Mouse (Mus musculus): Measurements from ENCODE around the gene Ager.

Gene Ager

DNA sequence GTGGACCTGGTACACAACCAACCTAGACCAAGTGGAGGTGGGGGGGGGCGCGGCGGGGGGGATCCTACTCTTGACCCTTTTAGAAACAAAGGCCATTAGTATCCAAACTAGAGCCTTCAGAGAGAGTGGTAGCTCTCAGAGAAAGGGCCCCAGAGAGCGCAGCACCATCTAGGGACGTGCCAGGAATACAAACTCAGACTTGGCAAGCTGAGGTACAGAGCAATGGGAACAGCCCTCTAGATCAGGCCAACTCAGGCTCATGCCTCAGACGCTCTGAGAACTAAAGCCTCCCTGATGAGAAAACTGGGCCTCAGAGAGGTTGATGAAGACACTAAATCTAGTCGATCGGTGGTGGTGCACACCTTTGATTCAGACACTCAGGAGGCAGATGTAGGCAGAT is 12.5 kb upstream of the Ager start:
- DNase-seq (ENCODE audit: low spot score in 2 of 2): no peak

DNA sequence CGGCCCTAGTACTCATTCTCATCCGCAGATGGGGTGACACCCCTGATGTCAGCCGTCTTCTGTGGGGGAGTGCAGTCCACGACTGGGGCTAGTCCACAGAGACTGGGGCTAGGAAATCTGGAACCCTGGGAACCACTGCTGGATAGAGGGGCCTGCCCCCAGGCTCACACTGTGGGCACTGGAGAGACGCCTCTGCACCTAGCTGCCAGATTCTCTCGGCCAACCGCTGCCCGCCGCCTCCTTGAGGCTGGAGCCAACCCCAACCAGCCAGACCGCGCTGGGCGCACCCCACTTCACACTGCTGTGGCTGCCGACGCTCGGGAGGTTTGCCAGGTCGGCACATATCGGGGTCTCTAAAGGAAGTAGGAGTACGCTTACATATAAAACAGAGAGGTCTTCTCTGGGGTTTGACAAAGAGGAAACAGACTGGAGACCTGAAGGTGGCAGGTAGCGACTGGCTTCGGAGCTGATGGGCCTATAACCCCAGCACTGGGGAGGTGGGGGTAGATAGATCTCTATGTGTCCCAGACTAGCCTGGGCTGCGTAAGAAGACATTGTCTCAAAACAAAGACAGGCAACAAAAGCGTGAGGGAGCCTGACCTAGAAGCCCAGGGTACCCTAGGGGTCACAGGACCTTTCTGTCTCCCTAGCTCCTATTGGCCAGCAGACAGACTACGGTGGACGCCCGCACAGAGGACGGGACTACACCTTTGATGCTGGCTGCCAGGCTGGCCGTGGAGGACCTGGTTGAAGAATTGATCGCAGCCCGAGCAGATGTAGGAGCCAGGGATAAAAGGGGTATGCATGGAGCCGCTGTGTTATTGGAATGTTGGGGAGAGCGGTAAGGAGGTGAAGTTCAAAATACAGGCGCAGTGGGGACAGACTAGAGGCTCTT is 11.5 kb upstream of the Ager start:
- no peak for DNase-seq (ENCODE audit: low spot score in 2 of 2)

DNA sequence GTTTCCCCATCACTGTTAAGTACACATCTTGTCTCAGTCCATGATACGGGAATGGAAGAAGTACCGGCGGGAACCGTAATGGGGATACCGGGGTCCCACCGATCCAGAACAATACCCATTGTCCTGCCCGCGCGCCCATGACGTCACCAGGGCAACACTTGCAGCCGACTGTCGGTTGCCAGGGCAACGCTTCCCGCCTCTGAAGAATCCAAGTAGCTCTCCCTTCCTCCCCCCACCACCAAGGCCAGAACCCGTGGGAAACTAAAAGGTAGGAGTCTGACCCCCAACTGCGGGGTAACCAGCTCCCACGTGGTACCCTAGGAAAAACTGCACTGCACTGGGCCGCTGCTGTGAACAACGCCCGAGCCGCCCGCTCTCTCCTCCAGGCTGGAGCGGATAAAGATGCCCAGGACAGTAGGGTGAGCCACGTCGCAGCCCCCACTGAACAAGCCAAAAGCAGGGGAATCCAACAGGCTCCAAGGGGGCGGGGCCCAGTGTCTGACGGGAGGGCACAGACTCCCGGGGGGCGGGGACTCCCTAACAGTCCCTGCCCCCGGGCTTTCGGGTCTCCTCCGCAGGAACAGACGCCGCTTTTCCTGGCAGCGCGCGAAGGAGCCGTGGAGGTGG is 10.8 kb upstream of the Ager start:
- DNase-seq (ENCODE audit: low spot score in 2 of 2): peak in 1 of 2 experiments; percentile 90

DNA sequence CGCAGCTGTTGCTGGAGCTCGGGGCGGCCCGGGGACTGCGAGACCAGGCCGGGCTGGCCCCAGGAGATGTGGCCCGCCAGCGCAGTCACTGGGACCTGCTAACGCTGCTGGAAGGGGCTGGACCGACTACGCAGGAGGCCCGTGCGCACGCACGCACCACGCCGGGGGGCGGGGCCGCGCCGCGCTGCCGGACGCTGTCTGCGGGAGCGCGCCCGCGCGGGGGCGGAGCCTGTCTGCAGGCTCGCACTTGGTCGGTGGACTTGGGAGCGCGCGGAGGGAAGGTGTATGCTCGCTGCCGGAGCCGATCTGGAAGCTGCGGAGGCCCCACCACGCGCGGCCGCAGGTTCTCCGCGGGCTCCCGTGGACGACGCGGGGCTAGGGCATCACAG is 10.2 kb upstream of the Ager start:
- peak; percentile 96 to 98 for DNase-seq (ENCODE audit: low spot score in 2 of 2)

DNA sequence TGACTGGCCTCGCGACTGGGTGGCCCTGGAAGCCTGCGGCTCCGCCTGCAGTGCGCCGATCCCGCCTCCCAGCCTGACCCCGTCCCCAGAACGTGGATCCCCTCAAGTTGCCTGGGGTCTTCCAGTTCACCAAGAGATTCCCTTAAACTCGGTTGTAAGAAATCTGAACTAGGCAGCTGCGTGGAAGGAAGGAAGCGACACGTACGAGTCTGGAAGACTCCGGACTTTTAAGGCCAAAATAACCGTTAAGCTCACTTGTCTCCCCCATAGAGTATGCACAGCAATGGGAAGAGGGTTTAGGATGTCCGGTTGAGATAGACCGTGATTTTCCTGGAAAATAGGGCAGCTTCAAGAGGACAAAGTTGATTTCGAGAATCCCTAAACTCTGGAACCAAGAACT is 9.8 kb upstream of the Ager start:
- DNase-seq (ENCODE audit: low spot score in 2 of 2): no peak

DNA sequence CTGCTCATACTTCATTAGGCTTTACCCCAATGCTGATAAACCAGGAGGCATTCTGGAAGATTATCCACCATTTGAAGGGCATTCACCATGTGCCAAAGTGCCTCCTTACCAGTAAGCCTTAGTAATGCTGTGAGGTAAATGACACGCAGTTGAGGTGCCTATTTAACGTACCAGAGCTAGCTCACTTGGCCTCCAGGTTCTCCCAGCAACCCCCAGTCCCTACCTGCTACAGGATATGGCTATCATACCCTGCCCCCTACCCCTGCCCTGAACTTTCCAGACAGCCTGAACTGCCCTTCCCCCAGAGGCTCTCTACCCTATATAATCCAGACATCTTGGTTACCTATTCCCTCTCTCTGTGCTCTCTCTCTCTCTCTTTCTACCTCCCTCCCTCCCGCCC is 8.9 kb upstream of the Ager start:
- DNase-seq (ENCODE audit: low spot score in 2 of 2): no peak

DNA sequence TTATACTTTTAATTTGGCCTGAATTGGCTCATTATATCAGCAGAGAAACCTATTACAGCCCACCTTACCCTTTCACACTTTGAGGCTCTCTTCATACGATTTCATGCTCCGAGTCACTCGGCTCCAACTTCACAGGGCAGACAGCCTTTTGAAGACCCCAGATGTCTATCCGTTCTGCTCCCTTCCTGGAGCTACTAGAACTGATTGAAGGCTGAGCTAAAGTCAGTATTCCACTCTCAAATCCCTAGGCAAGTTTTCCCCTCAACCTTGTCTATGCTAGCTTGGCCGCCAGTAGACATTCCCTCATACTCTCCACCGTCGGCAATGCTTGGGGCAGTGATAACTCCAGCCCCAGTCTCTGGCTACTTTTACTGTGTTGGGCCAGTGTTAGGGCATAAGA is 8.5 kb upstream of the Ager start:
- DNase-seq (ENCODE audit: low spot score in 2 of 2): no peak

DNA sequence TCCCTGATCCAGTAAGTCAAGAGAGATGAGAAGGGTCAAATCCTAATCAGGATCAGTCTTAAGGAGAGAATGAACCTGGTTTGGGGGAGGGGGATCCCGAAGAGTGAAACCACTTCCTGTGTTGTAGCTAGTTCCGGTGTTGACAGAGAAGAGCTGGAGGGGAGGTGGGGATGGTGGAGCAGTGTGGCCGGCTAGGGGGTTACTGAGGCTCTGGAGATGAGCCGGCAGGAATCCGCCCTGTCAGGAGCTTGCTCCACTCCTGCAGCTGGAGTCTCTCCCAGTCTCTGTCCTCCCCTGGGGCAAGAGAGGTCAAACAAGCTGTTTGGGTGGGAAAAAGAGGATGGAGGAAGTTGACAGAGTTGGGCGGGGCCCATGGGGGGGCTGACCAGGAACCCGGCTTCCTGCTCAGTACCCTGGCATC is 8.0 kb upstream of the Ager start, which contains the start of gene Gpsm3:
TSS of gene Gpsm3 (plus strand) at position 126 of the 421 bp plus-strand sequence.
- peak; percentile 60 to 64 for DNase-seq (ENCODE audit: low spot score in 2 of 2)

DNA sequence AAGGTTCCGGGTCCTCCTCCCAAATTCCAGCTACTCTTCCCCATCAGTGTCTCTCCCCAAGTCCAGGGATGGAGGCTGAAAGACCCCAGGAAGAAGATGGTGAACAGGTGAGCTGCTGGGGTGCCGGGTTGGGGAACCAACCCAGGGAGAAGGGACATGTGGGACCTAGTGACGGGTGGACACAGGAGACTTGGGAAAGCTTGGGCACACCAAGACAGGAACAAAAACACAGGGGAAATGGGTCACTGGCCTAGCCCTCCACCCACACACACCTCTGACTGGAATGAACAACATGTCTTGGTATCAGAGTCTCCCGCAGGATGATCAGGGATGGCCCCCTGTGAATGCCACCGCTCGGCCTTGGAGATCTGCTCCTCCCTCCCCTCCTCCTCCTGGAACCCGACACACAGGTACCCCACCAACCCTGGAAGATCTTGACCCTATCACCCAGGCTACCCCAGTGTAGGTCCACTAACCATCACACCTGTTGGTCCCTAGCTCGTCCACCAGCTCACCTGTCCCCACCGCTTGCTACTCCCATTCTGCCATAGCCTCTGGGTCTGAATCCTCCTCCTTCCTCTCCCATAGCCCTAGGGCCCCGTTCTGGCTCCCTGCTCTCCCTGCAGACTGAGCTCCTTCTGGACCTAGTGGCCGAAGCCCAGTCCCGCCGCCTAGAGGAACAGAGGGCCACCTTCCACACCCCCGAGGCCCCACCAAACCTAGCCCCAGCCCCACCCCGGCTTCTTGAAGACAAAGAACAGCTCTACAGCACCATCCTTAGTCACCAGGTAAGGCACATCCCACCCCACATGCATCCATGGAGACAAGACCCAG is 7.3 kb upstream of the Ager start:
- DNase-seq (ENCODE audit: low spot score in 2 of 2): peak in 1 of 2 experiments; percentile 36

DNA sequence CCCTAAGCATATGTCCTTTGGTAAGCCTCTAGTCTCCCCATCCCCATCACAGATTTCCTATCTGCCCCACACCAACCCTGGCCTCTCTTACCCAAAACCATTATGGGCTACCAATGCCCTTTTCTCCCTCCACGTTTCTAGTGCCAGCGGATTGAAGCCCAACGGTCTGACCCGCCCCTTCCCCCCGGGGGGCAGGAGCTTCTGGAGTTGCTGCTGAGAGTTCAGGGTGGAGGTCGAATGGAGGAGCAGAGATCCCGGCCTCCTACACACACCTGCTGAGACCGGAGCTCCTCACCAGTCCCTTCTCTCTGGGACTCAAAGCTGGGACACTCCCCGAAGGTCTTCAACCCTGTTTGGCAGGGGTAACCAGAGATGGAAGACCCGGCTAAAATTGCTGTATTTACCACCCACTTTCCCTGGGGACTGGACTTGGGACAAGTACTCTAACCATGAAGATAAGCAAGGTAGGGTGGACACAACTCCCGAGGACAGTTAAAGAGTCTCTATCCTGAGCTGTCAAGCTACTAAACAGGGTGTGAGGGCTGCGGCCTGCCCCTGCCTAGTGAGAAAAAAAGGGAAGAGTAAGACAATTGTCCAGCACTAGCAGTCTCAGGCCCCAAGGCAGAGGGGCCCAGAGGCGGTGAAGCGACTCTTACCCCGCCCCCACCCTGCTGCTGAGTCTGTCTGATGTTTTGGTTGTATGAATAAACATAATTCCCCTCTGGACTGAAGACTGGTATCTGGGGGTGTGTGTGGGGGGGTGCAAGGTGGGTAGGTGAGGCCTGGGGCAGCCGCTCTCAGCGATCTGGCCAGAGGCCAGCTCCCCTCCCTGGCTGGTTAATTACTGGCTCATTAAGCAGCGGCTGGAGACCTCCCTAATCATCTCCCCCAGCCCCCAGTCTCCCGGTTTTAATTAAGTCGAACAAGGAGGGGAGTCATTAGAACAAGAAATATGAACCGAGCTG is 6.4 kb upstream of the Ager start, which contains the start of gene Pbx2:
TSS of gene Pbx2 (plus strand) at position 238 of the 965 bp plus-strand sequence.
- DNase-seq (ENCODE audit: low spot score in 2 of 2): peak; percentile 50 to 53

DNA sequence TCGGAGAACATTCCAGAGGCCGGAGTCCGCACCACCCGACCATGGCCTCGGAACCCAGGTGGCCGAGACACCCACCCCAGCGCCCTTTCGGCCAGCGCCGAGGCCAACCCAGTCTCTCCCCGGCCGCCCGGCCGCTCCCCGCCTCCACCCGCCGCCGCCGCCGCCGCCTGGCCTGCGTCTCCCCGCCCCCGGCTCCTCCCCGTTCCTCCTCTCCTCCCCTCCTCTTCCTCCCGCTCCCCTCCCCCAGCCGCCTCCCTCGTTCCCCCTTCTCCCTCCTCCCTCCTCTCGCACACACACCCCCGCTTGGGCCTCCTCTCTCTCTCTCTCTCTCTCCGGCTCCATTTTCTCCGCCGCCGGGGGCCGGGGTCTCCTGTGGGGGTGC is 5.7 kb upstream of the Ager start:
- peak; percentile 78 to 94 for DNase-seq (ENCODE audit: low spot score in 2 of 2)

DNA sequence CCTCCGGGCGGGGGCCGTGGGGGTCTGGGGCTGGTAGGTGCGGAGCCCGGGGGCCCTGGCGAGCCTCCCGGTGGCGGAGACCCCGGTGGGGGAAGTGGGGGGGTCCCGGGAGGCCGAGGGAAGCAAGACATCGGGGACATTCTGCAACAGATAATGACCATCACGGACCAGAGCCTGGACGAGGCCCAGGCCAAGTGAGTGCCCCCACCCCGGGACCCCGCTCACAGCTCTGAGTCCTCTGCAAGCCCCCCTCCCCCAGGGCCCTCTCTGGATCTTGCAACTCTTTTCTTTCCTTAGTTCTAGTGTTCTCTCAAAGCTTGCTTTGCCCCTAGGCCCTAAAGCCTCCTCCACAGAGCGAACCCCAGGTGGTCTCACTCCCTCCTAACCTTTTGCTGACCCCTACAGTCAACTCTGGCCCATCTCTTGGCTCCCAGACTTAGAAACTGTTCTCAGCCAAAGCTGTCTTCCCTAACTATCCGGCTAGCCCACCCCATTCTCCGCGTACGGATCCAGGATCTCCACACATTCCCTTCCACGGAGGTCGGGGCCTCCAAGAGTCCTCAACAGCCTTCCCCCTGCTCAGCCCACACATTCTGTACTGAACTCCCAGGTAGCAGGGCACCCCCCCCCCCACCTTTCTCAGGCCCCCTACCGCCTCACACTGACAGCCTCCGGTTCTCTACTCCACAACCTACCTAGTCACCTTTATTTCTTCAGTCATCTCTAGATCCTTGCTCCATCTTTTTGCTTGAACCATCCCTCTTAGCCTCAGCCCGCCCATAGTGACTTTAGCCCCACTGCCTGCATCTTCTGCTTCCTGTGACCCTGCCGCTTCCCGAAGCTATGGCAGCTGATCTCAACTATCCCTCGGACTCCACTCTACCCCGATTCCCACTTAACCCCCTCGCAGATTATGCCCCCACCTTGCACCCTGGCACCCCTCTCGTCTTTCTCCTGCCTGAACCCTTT is 4.8 kb upstream of the Ager start:
- DNase-seq (ENCODE audit: low spot score in 2 of 2): peak; percentile 28 to 45

DNA sequence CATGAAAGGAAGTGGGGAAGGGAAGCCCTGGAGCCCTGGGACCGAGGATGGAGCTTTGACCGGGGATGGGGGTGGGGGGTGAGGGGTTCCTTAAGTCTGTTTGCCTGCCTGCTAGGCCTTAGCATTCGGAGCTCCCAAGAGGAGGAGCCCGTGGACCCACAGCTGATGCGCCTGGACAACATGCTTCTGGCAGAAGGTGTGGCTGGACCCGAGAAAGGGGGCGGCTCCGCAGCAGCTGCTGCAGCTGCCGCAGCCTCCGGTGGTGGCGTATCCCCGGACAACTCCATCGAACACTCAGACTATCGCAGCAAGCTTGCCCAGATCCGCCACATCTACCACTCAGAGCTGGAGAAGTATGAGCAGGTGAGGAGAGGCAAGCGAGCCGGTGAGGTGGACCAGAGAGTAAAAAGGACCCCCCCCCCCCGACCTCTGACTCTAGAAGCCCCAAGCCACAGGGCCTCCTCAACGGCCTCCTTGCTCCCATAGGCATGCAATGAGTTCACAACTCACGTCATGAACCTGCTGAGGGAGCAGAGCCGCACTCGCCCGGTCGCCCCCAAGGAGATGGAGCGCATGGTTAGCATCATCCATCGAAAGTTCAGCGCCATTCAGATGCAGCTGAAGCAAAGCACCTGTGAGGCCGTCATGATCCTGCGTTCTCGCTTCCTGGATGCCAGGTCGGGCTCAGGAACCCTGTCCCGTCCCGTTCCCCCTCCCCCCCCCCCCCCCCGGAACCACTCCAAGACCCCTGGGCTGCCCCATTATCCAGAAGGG is 3.7 kb upstream of the Ager start:
- DNase-seq (ENCODE audit: low spot score in 2 of 2): no peak

DNA sequence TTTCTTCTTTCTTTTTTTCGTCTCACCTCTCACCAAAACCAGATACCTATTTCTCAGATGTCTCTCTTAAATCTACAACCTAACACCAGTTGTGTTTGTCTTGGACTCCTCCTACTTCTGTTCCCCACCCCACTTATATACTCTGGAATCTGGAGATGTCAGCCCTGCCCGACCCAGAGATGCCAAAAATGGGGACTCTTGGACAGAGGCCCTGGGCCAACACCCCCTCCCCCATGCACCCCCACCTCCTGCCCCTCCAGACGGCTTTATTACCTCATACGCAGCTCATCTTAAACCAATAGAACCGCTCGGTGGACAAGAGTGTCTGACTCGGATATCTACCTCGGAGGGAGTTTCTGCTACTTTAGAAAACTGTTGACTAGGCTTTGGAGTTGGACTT is 1.6 kb upstream of the Ager start:
- no peak for DNase-seq (ENCODE audit: low spot score in 2 of 2)

DNA sequence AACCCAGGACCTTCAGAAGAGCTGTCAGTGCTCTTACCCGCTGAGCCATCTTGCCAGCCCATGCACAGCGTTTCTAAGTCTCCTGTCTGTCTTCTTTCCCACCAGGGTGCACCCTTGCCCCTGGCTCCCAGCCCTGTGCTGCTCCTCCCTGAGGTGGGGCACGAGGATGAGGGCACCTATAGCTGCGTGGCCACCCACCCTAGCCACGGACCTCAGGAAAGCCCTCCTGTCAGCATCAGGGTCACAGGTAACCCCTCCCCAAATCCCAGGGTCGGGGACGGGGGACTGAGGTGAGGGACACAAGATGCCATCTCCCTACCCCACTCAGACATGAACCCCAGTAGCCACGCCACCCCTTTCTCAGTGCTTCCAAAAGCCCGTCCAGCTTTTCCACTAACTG is 2.2 kb downstream of the Ager start:
- DNase-seq (ENCODE audit: low spot score in 2 of 2): no peak

DNA sequence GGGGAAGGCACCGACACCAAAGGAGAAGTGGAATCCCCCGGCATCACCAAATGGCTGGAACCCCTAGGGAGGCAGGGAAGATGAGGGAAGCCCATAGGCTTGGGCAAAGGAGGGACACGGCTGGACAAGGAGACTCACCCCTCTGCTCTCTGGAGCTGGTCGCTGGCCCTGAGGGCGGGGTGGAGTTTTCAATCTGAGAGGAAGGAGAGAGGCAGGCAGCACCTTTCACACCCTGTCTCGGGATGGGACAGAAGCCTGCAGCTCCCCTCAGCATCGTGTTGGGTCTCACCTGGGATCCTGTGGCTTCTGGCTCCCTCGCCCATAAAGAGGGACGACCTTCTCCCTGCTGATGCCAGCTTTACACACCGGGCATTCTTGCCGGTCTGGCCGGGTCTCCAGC is 4.1 kb downstream of the Ager start:
- DNase-seq (ENCODE audit: low spot score in 2 of 2): no peak

DNA sequence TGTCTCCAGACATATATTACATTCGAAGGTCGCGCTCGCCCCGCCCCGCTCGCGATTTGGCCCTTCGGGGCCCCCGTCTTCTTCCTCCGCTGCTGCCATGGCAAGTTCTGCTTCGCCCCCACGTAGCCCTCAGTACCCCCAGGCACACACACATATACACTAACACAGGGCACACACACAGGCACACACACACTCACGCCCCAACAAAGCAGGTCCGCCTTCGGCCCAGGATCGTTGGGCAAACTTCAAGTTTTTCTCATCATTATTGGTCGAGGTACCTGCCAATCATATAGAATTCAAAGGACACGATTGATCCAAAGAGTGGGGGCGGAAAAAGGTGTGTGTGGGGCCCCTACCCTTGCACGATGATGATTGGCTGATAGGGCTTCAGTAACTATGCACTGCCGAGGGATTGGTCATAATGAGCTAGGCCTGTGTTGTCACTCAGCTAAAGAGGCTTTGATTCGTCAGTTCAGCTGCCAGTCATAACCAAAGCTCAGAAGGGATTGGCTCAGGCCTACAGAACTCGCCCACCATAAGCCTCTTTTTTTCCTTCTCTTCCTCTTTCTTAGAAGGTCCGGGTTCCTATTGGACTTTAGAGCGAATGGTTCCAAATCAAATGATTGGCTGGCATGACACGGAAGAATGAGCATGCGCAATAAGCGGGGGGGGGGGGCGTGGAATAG is 5.9 kb downstream of the Ager start, which contains the start of gene Rnf5:
TSS of gene Rnf5 (minus strand) at position 316 of the 686 bp plus-strand sequence.
- peak; percentile 97 to 98 for DNase-seq (ENCODE audit: low spot score in 2 of 2)

DNA sequence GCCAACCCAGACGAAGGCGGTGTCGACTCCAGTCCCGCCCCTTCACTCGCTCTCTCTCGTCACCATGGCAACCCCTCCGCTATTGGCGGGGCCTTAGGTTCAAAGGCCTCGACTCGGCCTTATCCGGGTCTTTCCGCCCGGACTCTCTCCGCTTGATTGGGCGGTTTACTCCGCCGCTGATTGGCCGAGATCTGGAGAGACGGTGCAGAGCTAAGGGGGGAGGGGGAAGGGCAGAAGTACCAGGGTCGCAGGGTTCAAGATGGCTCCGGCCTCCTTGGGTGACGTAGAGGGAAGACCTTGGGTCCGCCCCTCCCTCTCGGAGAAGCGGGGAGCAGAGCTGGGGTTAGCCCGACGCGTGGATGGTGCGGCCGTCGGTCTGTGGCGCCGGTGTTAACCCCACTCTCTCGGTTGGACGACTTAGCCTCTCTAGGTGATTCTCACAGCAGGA is 6.4 kb downstream of the Ager start, which contains the start of gene Agpat1:
TSS of gene Agpat1 (plus strand) at position 202 of the 448 bp plus-strand sequence.
- peak; percentile 92 to 97 for DNase-seq (ENCODE audit: low spot score in 2 of 2)

Measured in spleen, postnatal 10 days (tissue).